Mouse (Mus musculus) kidney, embryonic 15.5 days (tissue): Measurements from ENCODE around the gene Mafb. TPM values are rescaled to one million over a fixed set of nuclear protein-coding genes. Genes with fewer than 3 reads are reported as not detected.
A peak's percentile ranks its signal among the peaks of the same experiment; 100 is the strongest.

ENCODE experiments used
- ATAC-seq: fragments of 200-750 bp; cut with Nextera tagmentation; replicated peaks from 2 replicates; pipeline ENCODE4 v1.8.0; 2017; ENCODE audit warnings: moderate TSS enrichment; ENCODE audit not compliant: low FRiP score
- H3K27ac ChIP-seq: fragments of 300-500 bp; sonication (generic); 2 replicates; pipeline ENCODE4 v1.5.1; 2015; ENCODE audit warnings: mild to moderate bottlenecking, inconsistent platforms
- H3K27me3 ChIP-seq: fragments of 300-500 bp; sonication (generic); 2 replicates; pipeline ENCODE4 v1.6.1; 2015; ENCODE audit warnings: inconsistent platforms
- H3K36me3 ChIP-seq: fragments of 300-500 bp; sonication (generic); 2 replicates; pipeline ENCODE4 v1.6.1; 2015; ENCODE audit warnings: inconsistent platforms
- H3K4me1 ChIP-seq: fragments of 300-500 bp; sonication (generic); 2 replicates; pipeline ENCODE4 v1.6.1; 2015; ENCODE audit warnings: inconsistent platforms
- H3K4me2 ChIP-seq: fragments of 300-500 bp; sonication (generic); 2 replicates; pipeline ENCODE4 v1.6.1; 2015; ENCODE audit warnings: moderate library complexity, mild to moderate bottlenecking, inconsistent platforms
- H3K4me3 ChIP-seq: fragments of 300-500 bp; sonication (generic); replicated peaks from 2 replicates; pipeline ENCODE4 v1.5.1; 2015; ENCODE audit warnings: mild to moderate bottlenecking, inconsistent platforms
- H3K9ac ChIP-seq: fragments of 300-500 bp; sonication (generic); 2 replicates; pipeline ENCODE4 v1.6.1; 2015; ENCODE audit warnings: mild to moderate bottlenecking, inconsistent platforms
- H3K9me3 ChIP-seq: fragments of 300-500 bp; sonication (generic); replicated peaks from 2 replicates; pipeline ENCODE4 v1.6.1; 2016; ENCODE audit warnings: inconsistent platforms
- WGBS: fragments of 180-500 bp; shearing (Covaris S2); methylation state at CpG from one replicate; pipeline ENCODE4 v1.1.7; 2015; ENCODE audit warnings: mixed read lengths; 5-methylcytosine and 5-hydroxymethylcytosine counted together
- polyA plus RNA-seq: library from polyadenylated mRNA; unstranded; fragments of >200 nt; fragmentation: Nextera tagmentation; extraction: Ambion mirVana; gene quantifications from 2 replicates; pipeline ENCODE4 v1.2.1, GENCODE M21; 2015

Mafb gene
- polyA plus RNA-seq, 1 experiment from 2014 or later: 38.0 TPM

GRCm38 (mm10) chr2:160360234-160360874 lies 6.5 kb downstream of the Mafb start:
- H3K27ac ChIP-seq: no peak overlapping the region
- WGBS: 14% methylated on average over 8 of the region's 8 CpGs
- no peaks in the 10 kb centered on the region for H3K9me3 ChIP-seq
- peaks cover 34% of the 10 kb centered on the region for H3K4me1 ChIP-seq
- no peaks in the 10 kb centered on the region for H3K36me3 ChIP-seq
- ATAC-seq: no peak
- no peak overlapping the region for H3K4me2 ChIP-seq
- H3K9ac ChIP-seq: no peak overlapping the region
- peaks cover 79% of the 10 kb centered on the region for H3K27me3 ChIP-seq
- no peak overlapping the region for H3K4me3 ChIP-seq

- no peak overlapping the region for H3K4me2 ChIP-seq
- peaks cover 20% of the 10 kb centered on the region for H3K4me1 ChIP-seq
- ATAC-seq: no peak
- H3K9me3 ChIP-seq: no peaks in the 10 kb centered on the region
- no peak overlapping the region for H3K27ac ChIP-seq
- peaks cover 73% of the 10 kb centered on the region for H3K27me3 ChIP-seq
- no peak overlapping the region for H3K4me3 ChIP-seq
- H3K9ac ChIP-seq: no peak overlapping the region
- no peaks in the 10 kb centered on the region for H3K36me3 ChIP-seq
- WGBS: 7% methylated on average over 4 of the region's 4 CpGs
These were observed 8.0 kb downstream of the Mafb start for GRCm38 (mm10) chr2:160358896-160359295.

GRCm38 (mm10) chr2:160357442-160357841 lies 9.4 kb downstream of the Mafb start:
- Histone ChIP-seq H3K36me3 (no peaks in the 10 kb centered on the region), H3K9me3 (no peaks in the 10 kb centered on the region)
- ATAC-seq: peak; percentile 38; the same call in 1 of the 2 replicates

GRCm38 (mm10) chr2:160356132-160356531 lies 10.7 kb downstream of the Mafb start:
- no peak overlapping the region for H3K9ac ChIP-seq
- ATAC-seq: no peak
- H3K27me3 ChIP-seq: peaks cover 50% of the 10 kb centered on the region
- no peak overlapping the region for H3K27ac ChIP-seq
- no peaks in the 10 kb centered on the region for H3K9me3 ChIP-seq
- H3K4me1 ChIP-seq: peaks cover 15% of the 10 kb centered on the region
- H3K4me2 ChIP-seq: no peak overlapping the region
- H3K4me3 ChIP-seq: no peak overlapping the region
- no peaks in the 10 kb centered on the region for H3K36me3 ChIP-seq
- 67% methylated on average over 5 of the region's 5 CpGs for WGBS

More at GRCm38 (mm10) chr2:160357442-160357841, 9.4 kb downstream of the Mafb start:
- Histone ChIP-seq H3K27ac (no peak overlapping the region), H3K27me3 (peaks cover 61% of the 10 kb centered on the region), H3K9ac (no peak overlapping the region), H3K4me1 (peaks cover 20% of the 10 kb centered on the region), H3K4me3 (no peak overlapping the region), H3K4me2 (no peak overlapping the region)
- WGBS: 22% methylated on average over 4 of the region's 4 CpGs

- H3K4me2 ChIP-seq: no peak overlapping the region
- WGBS: 67% methylated on average over 2 of the region's 2 CpGs
- no peak overlapping the region for H3K9ac ChIP-seq
- no peak overlapping the region for H3K4me3 ChIP-seq
- H3K4me1 ChIP-seq: peaks cover 14% of the 10 kb centered on the region
- no peaks in the 10 kb centered on the region for H3K9me3 ChIP-seq
- H3K36me3 ChIP-seq: no peaks in the 10 kb centered on the region
- H3K27me3 ChIP-seq: peaks cover 32% of the 10 kb centered on the region
- no peak for ATAC-seq
- no peak overlapping the region for H3K27ac ChIP-seq
These were observed 12.5 kb downstream of the Mafb start for GRCm38 (mm10) chr2:160354319-160354718.

- Histone ChIP-seq H3K9ac (no peak overlapping the region), H3K9me3 (no peaks in the 10 kb centered on the region), H3K27me3 (peaks cover 25% of the 10 kb centered on the region), H3K27ac (0 out of 2 replicates have a peak overlapping the region, but pooled peaks have one; percentile 24), H3K36me3 (no peaks in the 10 kb centered on the region), H3K4me2 (no peak overlapping the region), H3K4me3 (no peak overlapping the region), H3K4me1 (peaks cover 15% of the 10 kb centered on the region)
- 52% methylated on average over 2 of the region's 2 CpGs for WGBS
- no peak for ATAC-seq
These were observed 13.3 kb downstream of the Mafb start for GRCm38 (mm10) chr2:160353581-160353980.

GRCm38 (mm10) chr2:160351038-160351574 lies 15.8 kb downstream of the Mafb start:
- no peak for ATAC-seq
- no peak overlapping the region for H3K9ac ChIP-seq
- H3K4me1 ChIP-seq: peaks cover 14% of the 10 kb centered on the region
- H3K4me2 ChIP-seq: no peak overlapping the region
- 38% methylated on average over 8 of the region's 8 CpGs for WGBS
- H3K9me3 ChIP-seq: no peaks in the 10 kb centered on the region
- H3K27ac ChIP-seq: no peak overlapping the region
- H3K36me3 ChIP-seq: no peaks in the 10 kb centered on the region
- peaks cover 8% of the 10 kb centered on the region; the same call in 1 of the 2 replicates for H3K27me3 ChIP-seq
- no peak overlapping the region for H3K4me3 ChIP-seq

- peaks cover 14% of the 10 kb centered on the region for H3K4me1 ChIP-seq
- no peak overlapping the region for H3K4me2 ChIP-seq
- H3K4me3 ChIP-seq: no peak overlapping the region
- no peaks in the 10 kb centered on the region for H3K36me3 ChIP-seq
- H3K9ac ChIP-seq: no peak overlapping the region
- peak; percentile 37 for ATAC-seq
- 49% methylated on average over 4 of the region's 4 CpGs for WGBS
- H3K27me3 ChIP-seq: peaks cover 4% of the 10 kb centered on the region; the same call in 1 of the 2 replicates
- no peak overlapping the region for H3K27ac ChIP-seq
- H3K9me3 ChIP-seq: no peaks in the 10 kb centered on the region
These were observed 17.3 kb downstream of the Mafb start for GRCm38 (mm10) chr2:160349578-160349977.

GRCm38 (mm10) chr2:160348796-160349195 lies 18.1 kb downstream of the Mafb start:
- Histone ChIP-seq H3K27me3 (peaks cover 4% of the 10 kb centered on the region; the same call in 1 of the 2 replicates), H3K4me3 (no peak overlapping the region), H3K27ac (no peak overlapping the region), H3K36me3 (no peaks in the 10 kb centered on the region), H3K4me1 (peaks cover 14% of the 10 kb centered on the region), H3K9ac (no peak overlapping the region), H3K4me2 (no peak overlapping the region), H3K9me3 (no peaks in the 10 kb centered on the region)
- ATAC-seq: peak; percentile 38; the same call in 1 of the 2 replicates
- 42% methylated on average over 7 of the region's 7 CpGs for WGBS

GRCm38 (mm10) chr2:160348072-160348604 lies 18.7 kb downstream of the Mafb start:
- H3K9ac ChIP-seq: no peak overlapping the region
- no peak overlapping the region for H3K4me3 ChIP-seq
- H3K27me3 ChIP-seq: peaks cover 4% of the 10 kb centered on the region; the same call in 1 of the 2 replicates
- no peak overlapping the region for H3K27ac ChIP-seq
- H3K4me1 ChIP-seq: peaks cover 14% of the 10 kb centered on the region
- H3K9me3 ChIP-seq: no peaks in the 10 kb centered on the region
- no peak overlapping the region for H3K4me2 ChIP-seq
- ATAC-seq: no peak
- 58% methylated on average over 4 of the region's 4 CpGs for WGBS
- H3K36me3 ChIP-seq: no peaks in the 10 kb centered on the region

GRCm38 (mm10) chr2:160345644-160346043 lies 21.2 kb downstream of the Mafb start:
- H3K9me3 ChIP-seq: no peaks in the 10 kb centered on the region
- no peaks in the 10 kb centered on the region for H3K27me3 ChIP-seq
- no peak overlapping the region for H3K4me2 ChIP-seq
- H3K36me3 ChIP-seq: no peaks in the 10 kb centered on the region
- no peak overlapping the region for H3K4me3 ChIP-seq
- H3K27ac ChIP-seq: no peak overlapping the region
- no peak for ATAC-seq
- peaks cover 14% of the 10 kb centered on the region for H3K4me1 ChIP-seq
- H3K9ac ChIP-seq: no peak overlapping the region

GRCm38 (mm10) chr2:160340121-160340520 lies 26.7 kb downstream of the Mafb start:
- Histone ChIP-seq H3K4me3 (no peak overlapping the region), H3K27me3 (no peaks in the 10 kb centered on the region), H3K9ac (no peak overlapping the region), H3K36me3 (no peaks in the 10 kb centered on the region), H3K4me2 (no peak overlapping the region), H3K27ac (no peak overlapping the region), H3K9me3 (no peaks in the 10 kb centered on the region), H3K4me1 (no peaks in the 10 kb centered on the region)
- 48% methylated on average over 4 of the region's 4 CpGs for WGBS
- no peak for ATAC-seq
